In the genomic region with DNA sequence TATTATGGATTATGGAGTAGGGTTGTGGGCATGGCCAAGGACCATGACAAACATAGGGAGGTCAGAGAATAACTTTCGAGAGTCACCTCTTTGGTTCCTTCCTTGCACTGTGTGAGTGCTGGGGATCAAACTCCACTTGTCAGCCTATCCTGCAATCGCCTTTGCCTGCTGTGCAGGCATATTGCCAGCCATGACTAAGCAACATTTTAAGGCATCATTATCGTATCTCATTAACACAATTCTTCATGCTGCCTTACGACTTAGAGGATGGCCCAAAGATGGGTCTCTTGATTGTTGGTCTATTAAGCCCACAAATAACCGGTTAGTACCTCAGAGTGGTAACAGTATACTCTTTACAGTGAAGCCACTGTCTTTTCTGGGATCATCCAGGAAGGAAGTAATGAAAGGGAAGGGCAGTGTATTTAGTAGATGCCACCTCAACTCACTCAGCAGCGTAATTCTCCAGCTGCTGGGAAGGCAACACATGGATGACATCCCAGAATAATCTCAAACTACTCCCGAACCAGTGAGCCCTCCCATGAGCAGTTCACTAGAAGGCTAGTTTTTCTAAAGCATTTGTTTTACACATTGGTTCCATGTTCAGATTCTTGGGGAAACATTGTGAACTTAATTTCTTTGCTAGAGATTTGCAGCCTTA, we compare ENCODE assay signal across 1 mouse cellular context.
TF ChIP-seq lines count a peak whose summit lies in the region.

No protein-coding gene starts in this region.

TF ChIP-seq in MEL, 35 proteins besides CTCF, POLR2A, EP300 and RAD21 (continued from another document):
- TF ChIP-seq POLR2AphosphoS5 (IDR thresholded peaks at IDR 0.05; ENCODE audit: borderline replicate concordance, low read depth, low read length) (no peak), MEF2A (IDR thresholded peaks at IDR 0.05; ENCODE audit: extremely low read depth, insufficient replicate concordance, low read depth, low read length, poor library complexity, severe bottlenecking) (no peak), ELF1 (IDR thresholded peaks at IDR 0.05; ENCODE audit: low read depth, low read length) (no peak), TCF12 (IDR thresholded peaks at IDR 0.05; ENCODE audit: low read depth, low read length) (peak; percentile 73), POLR2AphosphoS2 (IDR thresholded peaks at IDR 0.05; ENCODE audit: low read length) (no peak), NELFE (IDR thresholded peaks at IDR 0.05; ENCODE audit: low read depth, low read length) (no peak), ZKSCAN1 (IDR thresholded peaks at IDR 0.05; ENCODE audit: low read depth, low read length) (no peak), TBP (IDR thresholded peaks at IDR 0.05; ENCODE audit: low read depth, low read length) (no peak), GATA1 (IDR thresholded peaks at IDR 0.05; ENCODE audit: low read depth, low read length) (peak; percentile 80), MYC (IDR thresholded peaks at IDR 0.05; ENCODE audit: low read depth, low read length) (no peak), UBTF (IDR thresholded peaks at IDR 0.05; ENCODE audit: borderline replicate concordance, insufficient read depth, low read depth, low read length) (no peak), MAFK (IDR thresholded peaks at IDR 0.05; ENCODE audit: borderline replicate concordance, low read depth, low read length) (peak; percentile 75), RCOR1 (IDR thresholded peaks at IDR 0.05; ENCODE audit: low read depth, low read length) (0 out of 2 replicates have a peak, but pooled peaks have one; percentile 42), ZMIZ1 (IDR thresholded peaks at IDR 0.05; ENCODE audit: low read depth, low read length) (no peak), MAX (IDR thresholded peaks at IDR 0.05; ENCODE audit: low read length) (no peak), CHD2 (IDR thresholded peaks at IDR 0.05; ENCODE audit: low read length) (no peak), SMC3 (IDR thresholded peaks at IDR 0.05; ENCODE audit: low read depth, low read length) (no peak), CHD1 (IDR thresholded peaks at IDR 0.05; ENCODE audit: low read depth, low read length) (no peak), ZNF384 (IDR thresholded peaks at IDR 0.05; ENCODE audit: low read depth, low read length) (no peak), MYB (IDR thresholded peaks at IDR 0.05; ENCODE audit: low read depth, low read length) (no peak), HCFC1 (IDR thresholded peaks at IDR 0.05; ENCODE audit: low read depth, low read length) (no peak), E2F4 (IDR thresholded peaks at IDR 0.05; ENCODE audit: borderline replicate concordance, low read depth, low read length) (no peak), SIN3A (IDR thresholded peaks at IDR 0.05; ENCODE audit: low read length) (peak; percentile 48; the same call in 1 of the 2 replicates), MXI1 (IDR thresholded peaks at IDR 0.05; ENCODE audit: low read depth, low read length) (peak; percentile 52; the same call in 1 of the 2 replicates), MAZ (IDR thresholded peaks at IDR 0.05; ENCODE audit: low read depth, low read length) (no peak), NRF1 (IDR thresholded peaks at IDR 0.05; ENCODE audit: insufficient read depth, low read depth, low read length, poor library complexity, severe bottlenecking) (peak; percentile 39; the same call in 1 of the 2 replicates)
